Mouse (Mus musculus): ENCODE measurements at regions not wholly inside any gene's neighbourhood (a gene's known extent, or its start where the extent isn't known, plus 50 kb on each side); places are given as distances from the start of the nearest gene placed in this dataset.

- peak; percentile 40 for DNase-seq
- Histone ChIP-seq H3K9ac (replicated peaks; ENCODE audit: low read length) (no peak overlapping the region), H3K27me3 (ENCODE audit: control insufficient read depth, insufficient read depth, low read length) (no peaks in the 10 kb centered on the region), H3K4me1 (ENCODE audit: control insufficient read depth, insufficient read depth, low read length) (no peaks in the 10 kb centered on the region), H3K27ac (replicated peaks; ENCODE audit: low read depth, low read length) (no peak overlapping the region), H3K4me3 (replicated peaks; ENCODE audit: low read depth, low read length) (no peak overlapping the region), H3K9me3 (ENCODE audit: control insufficient read depth, low read length) (no peaks in the 10 kb centered on the region), H3K36me3 (ENCODE audit: control insufficient read depth, insufficient read depth, low read length) (no peaks in the 10 kb centered on the region), H3K4me2 (ENCODE audit: low read length) (no peak overlapping the region)
- WGBS = 39% methylated on average over 4 of the region's 4 CpGs
- no peak for ATAC-seq (ENCODE audit: low FRiP score, low TSS enrichment)
These were observed 65.2 kb upstream of the Gmnc start for GRCm38 (mm10) chr16:27056495-27057269.

GRCm38 (mm10) chr16:27044461-27044860, 53.0 kb upstream of the Gmnc start:
- Histone ChIP-seq H3K36me3 (ENCODE audit: control insufficient read depth, insufficient read depth, low read length) (no peaks in the 10 kb centered on the region), H3K4me2 (ENCODE audit: low read length) (no peak overlapping the region), H3K9me3 (ENCODE audit: control insufficient read depth, low read length) (no peaks in the 10 kb centered on the region), H3K4me1 (ENCODE audit: control insufficient read depth, insufficient read depth, low read length) (no peaks in the 10 kb centered on the region), H3K27ac (replicated peaks; ENCODE audit: low read depth, low read length) (no peak overlapping the region), H3K27me3 (ENCODE audit: control insufficient read depth, insufficient read depth, low read length) (no peaks in the 10 kb centered on the region), H3K9ac (replicated peaks; ENCODE audit: low read length) (no peak overlapping the region), H3K4me3 (replicated peaks; ENCODE audit: low read depth, low read length) (no peak overlapping the region)
- DNase-seq (no peak), ATAC-seq (ENCODE audit: low FRiP score, low TSS enrichment) (no peak)
- 83% methylated on average over 2 of the region's 2 CpGs for WGBS
